Mouse (Mus musculus): ENCODE results near the gene Atp11b. TPM values are rescaled to one million over a fixed set of nuclear protein-coding genes. Genes with fewer than 3 reads are reported as not detected.

Gene Atp11b
- polyA plus RNA-seq, 1 experiment from 2014 or later, result 30.3 TPM

- Histone ChIP-seq H3K9ac (ENCODE audit: low read length) (no peak overlapping the region), H3K36me3 (ENCODE audit: control insufficient read depth, insufficient read depth, low read length) (no peaks in the 10 kb centered on the region), H3K27me3 (ENCODE audit: control insufficient read depth, insufficient read depth, low read length) (no peaks in the 10 kb centered on the region), H3K4me2 (no peak overlapping the region), H3K4me3 (ENCODE audit: low read depth, low read length) (no peak overlapping the region), H3K27ac (ENCODE audit: low read depth, low read length) (no peak overlapping the region), H3K4me1 (ENCODE audit: control insufficient read depth, insufficient read depth, low read length) (peaks cover 5% of the 10 kb centered on the region; the same call in 1 of the 2 replicates), H3K9me3 (ENCODE audit: control insufficient read depth, low read length) (no peaks in the 10 kb centered on the region)
- WGBS, result 69% methylated on average over 2 of the region's 2 CpGs
- DNase-seq (ENCODE audit: low spot score, missing footprints) (no peak), ATAC-seq (ENCODE audit: low FRiP score) (no peak)
Measured at GRCm38 (mm10) chr3:35751724-35752123, 2.2 kb upstream of the Atp11b start.

DNA sequence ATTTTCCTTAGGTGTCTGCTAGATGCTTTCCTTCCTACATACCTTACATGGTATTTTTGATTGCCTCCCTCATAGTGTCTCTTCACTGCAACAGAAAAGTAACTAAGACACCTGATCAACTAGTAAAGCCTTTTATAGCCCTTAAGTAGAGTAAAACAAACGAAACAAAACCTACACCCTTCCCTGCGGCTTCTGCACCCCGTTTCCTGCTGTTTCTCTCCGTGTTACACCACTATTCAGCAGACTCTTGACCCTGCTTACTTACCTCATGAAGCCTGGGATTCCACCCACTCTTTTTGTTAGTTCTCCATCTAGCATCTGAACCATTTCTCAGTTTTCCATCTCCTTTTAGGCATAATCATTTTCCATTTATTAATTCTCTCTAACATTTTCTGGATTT, 8.8 kb downstream of the Atp11b start:
- DNase-seq (ENCODE audit: low spot score, missing footprints), result no peak
- ATAC-seq (ENCODE audit: low FRiP score), result no peak
- no peak overlapping the region for H3K4me2 ChIP-seq
- no peaks in the 10 kb centered on the region for H3K9me3 ChIP-seq (ENCODE audit: control insufficient read depth, low read length)
- H3K27ac ChIP-seq (ENCODE audit: low read depth, low read length), result no peak overlapping the region
- no peak overlapping the region for H3K4me3 ChIP-seq (ENCODE audit: low read depth, low read length)
- no peaks in the 10 kb centered on the region for H3K36me3 ChIP-seq (ENCODE audit: control insufficient read depth, insufficient read depth, low read length)
- WGBS, result 78% methylated on average over 4 of the region's 4 CpGs
- H3K4me1 ChIP-seq (ENCODE audit: control insufficient read depth, insufficient read depth, low read length), result no peaks in the 10 kb centered on the region
- H3K9ac ChIP-seq (ENCODE audit: low read length), result no peak overlapping the region
- no peaks in the 10 kb centered on the region for H3K27me3 ChIP-seq (ENCODE audit: control insufficient read depth, insufficient read depth, low read length)

- WGBS, result 77% methylated on average over 7 of the region's 7 CpGs
- no peak for ATAC-seq (ENCODE audit: low FRiP score)
Measured at GRCm38 (mm10) chr3:35764637-35765617, 11.0 kb downstream of the Atp11b start.

DNA sequence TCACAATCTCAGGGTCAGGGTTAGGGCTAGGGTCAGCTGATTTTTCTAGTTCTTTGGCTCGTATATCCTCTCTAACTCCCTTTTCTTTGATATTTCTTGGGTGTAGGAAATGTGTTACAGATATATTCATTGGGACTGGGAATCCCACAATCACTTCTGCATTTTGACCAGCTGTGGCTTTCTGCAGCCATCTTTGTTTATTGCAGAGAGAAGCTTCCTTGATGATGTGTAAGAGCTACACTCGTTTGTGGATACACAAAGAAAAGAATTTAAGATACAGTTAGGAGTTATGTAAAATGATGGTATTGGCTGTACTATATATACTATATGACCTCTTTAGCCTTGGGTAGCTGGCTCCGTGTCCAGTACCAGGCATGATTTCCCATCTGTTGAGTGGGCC, 25.8 kb downstream of the Atp11b start:
- H3K9ac ChIP-seq (ENCODE audit: low read length), result no peak overlapping the region
- H3K4me2 ChIP-seq, result no peak overlapping the region
- ATAC-seq (ENCODE audit: low FRiP score), result no peak
- H3K27ac ChIP-seq (ENCODE audit: low read depth, low read length), result no peak overlapping the region
- no peak overlapping the region for H3K4me3 ChIP-seq (ENCODE audit: low read depth, low read length)
- no peaks in the 10 kb centered on the region for H3K36me3 ChIP-seq (ENCODE audit: control insufficient read depth, insufficient read depth, low read length)
- no peaks in the 10 kb centered on the region for H3K9me3 ChIP-seq (ENCODE audit: control insufficient read depth, low read length)
- DNase-seq (ENCODE audit: low spot score, missing footprints), result no peak
- no peaks in the 10 kb centered on the region for H3K27me3 ChIP-seq (ENCODE audit: control insufficient read depth, insufficient read depth, low read length)
- H3K4me1 ChIP-seq (ENCODE audit: control insufficient read depth, insufficient read depth, low read length), result no peaks in the 10 kb centered on the region
- 83% methylated on average over 3 of the region's 3 CpGs for WGBS

More at GRCm38 (mm10) chr3:35764637-35765617, 11.0 kb downstream of the Atp11b start:
- Histone ChIP-seq H3K36me3 (ENCODE audit: control insufficient read depth, insufficient read depth, low read length) (no peaks in the 10 kb centered on the region), H3K27ac (ENCODE audit: low read depth, low read length) (no peak overlapping the region), H3K9me3 (ENCODE audit: control insufficient read depth, low read length) (no peaks in the 10 kb centered on the region), H3K4me3 (ENCODE audit: low read depth, low read length) (no peak overlapping the region), H3K4me1 (ENCODE audit: control insufficient read depth, insufficient read depth, low read length) (no peaks in the 10 kb centered on the region), H3K27me3 (ENCODE audit: control insufficient read depth, insufficient read depth, low read length) (no peaks in the 10 kb centered on the region), H3K9ac (ENCODE audit: low read length) (no peak overlapping the region), H3K4me2 (no peak overlapping the region)
- DNase-seq (ENCODE audit: low spot score, missing footprints), result no peak

- Histone ChIP-seq H3K4me1 (ENCODE audit: control insufficient read depth, insufficient read depth, low read length) (no peaks in the 10 kb centered on the region), H3K9me3 (ENCODE audit: control insufficient read depth, low read length) (no peaks in the 10 kb centered on the region), H3K36me3 (ENCODE audit: control insufficient read depth, insufficient read depth, low read length) (peaks cover 3% of the 10 kb centered on the region; the same call in 1 of the 2 replicates), H3K4me3 (ENCODE audit: low read depth, low read length) (no peak overlapping the region), H3K27ac (ENCODE audit: low read depth, low read length) (no peak overlapping the region), H3K27me3 (ENCODE audit: control insufficient read depth, insufficient read depth, low read length) (no peaks in the 10 kb centered on the region), H3K4me2 (no peak overlapping the region), H3K9ac (ENCODE audit: low read length) (no peak overlapping the region)
- WGBS, result 86% methylated on average over 2 of the region's 2 CpGs
- ATAC-seq (ENCODE audit: low FRiP score) (no peak), DNase-seq (ENCODE audit: low spot score, missing footprints) (no peak)
Measured at GRCm38 (mm10) chr3:35802040-35802439, 48.1 kb downstream of the Atp11b start.

DNA sequence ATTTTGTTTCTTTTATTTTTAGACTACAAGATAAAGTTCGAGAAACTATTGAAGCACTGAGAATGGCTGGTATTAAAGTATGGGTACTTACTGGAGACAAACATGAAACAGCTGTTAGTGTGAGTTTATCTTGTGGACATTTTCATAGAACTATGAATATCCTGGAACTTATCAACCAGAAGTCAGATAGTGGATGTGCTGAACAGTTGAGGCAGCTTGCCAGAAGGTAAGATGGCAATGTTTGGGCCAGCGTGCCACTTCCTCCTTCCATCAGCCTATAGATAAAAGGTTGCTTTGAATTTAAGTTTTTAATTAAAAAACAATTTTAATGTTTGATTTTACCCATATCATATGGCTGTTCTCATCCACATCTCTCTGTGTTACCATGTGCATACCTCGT, 66.0 kb downstream of the Atp11b start:
- no peak overlapping the region for H3K9ac ChIP-seq (ENCODE audit: low read length)
- ATAC-seq (ENCODE audit: low FRiP score), result no peak
- H3K4me2 ChIP-seq, result no peak overlapping the region
- H3K9me3 ChIP-seq (ENCODE audit: control insufficient read depth, low read length), result no peaks in the 10 kb centered on the region
- no peak overlapping the region for H3K4me3 ChIP-seq (ENCODE audit: low read depth, low read length)
- no peaks in the 10 kb centered on the region for H3K36me3 ChIP-seq (ENCODE audit: control insufficient read depth, insufficient read depth, low read length)
- H3K4me1 ChIP-seq (ENCODE audit: control insufficient read depth, insufficient read depth, low read length), result no peaks in the 10 kb centered on the region
- H3K27ac ChIP-seq (ENCODE audit: low read depth, low read length), result no peak overlapping the region
- WGBS, result 93% methylated on average over 3 of the region's 3 CpGs
- no peaks in the 10 kb centered on the region for H3K27me3 ChIP-seq (ENCODE audit: control insufficient read depth, insufficient read depth, low read length)
- DNase-seq (ENCODE audit: low spot score, missing footprints), result no peak

DNA sequence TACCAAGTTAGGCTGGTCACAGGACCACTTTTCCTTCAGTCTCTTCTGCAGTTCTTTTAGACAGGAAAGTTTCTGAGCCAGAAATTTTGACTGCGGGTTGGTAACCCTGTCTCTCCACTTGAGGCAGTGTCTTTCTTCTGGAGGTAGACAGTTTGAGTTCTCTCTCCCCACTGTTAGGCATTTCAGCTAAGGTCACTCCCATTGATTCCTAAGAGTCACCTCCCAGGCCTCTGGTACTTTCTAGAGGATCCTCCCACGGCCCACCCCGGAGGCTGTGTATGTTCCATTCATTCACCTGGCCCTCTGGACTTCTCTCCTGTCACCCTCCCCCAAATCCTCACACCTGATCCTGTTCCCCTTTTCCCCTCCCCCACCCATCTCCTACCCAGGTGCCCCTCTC, 68.1 kb downstream of the Atp11b start:
- Histone ChIP-seq H3K4me1 (ENCODE audit: control insufficient read depth, insufficient read depth, low read length) (no peaks in the 10 kb centered on the region), H3K4me2 (no peak overlapping the region), H3K27me3 (ENCODE audit: control insufficient read depth, insufficient read depth, low read length) (no peaks in the 10 kb centered on the region), H3K4me3 (ENCODE audit: low read depth, low read length) (no peak overlapping the region), H3K36me3 (ENCODE audit: control insufficient read depth, insufficient read depth, low read length) (no peaks in the 10 kb centered on the region), H3K27ac (ENCODE audit: low read depth, low read length) (no peak overlapping the region), H3K9ac (ENCODE audit: low read length) (no peak overlapping the region), H3K9me3 (ENCODE audit: control insufficient read depth, low read length) (no peaks in the 10 kb centered on the region)
- WGBS, result 89% methylated on average over 3 of the region's 3 CpGs
- ATAC-seq (ENCODE audit: low FRiP score) (no peak), DNase-seq (ENCODE audit: low spot score, missing footprints) (no peak)

DNA sequence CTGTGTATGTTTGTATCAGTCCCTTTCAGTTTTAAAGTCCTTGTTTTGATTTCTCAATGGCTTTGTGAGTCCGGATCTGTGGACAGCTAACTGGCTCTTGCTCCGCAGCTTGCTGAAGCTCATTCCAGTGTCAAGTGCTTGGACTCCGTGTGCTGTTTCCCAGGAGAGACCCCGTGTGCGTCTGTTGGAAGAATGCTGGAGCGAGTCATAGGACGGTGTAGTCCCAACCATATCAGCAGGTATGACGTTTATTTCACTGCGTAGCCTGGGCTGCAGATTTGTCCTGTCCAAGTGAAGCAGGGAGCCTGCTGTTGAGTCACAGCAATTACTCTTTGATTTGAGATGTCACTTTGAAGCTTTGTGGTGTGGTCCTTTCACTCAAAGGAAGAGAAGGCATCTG, 95.4 kb downstream of the Atp11b start:
- Histone ChIP-seq H3K27me3 (ENCODE audit: control insufficient read depth, insufficient read depth, low read length) (no peaks in the 10 kb centered on the region), H3K9ac (ENCODE audit: low read length) (no peak overlapping the region), H3K9me3 (ENCODE audit: control insufficient read depth, low read length) (no peaks in the 10 kb centered on the region), H3K36me3 (ENCODE audit: control insufficient read depth, insufficient read depth, low read length) (no peaks in the 10 kb centered on the region), H3K4me1 (ENCODE audit: control insufficient read depth, insufficient read depth, low read length) (no peaks in the 10 kb centered on the region), H3K4me3 (ENCODE audit: low read depth, low read length) (no peak overlapping the region), H3K27ac (ENCODE audit: low read depth, low read length) (no peak overlapping the region), H3K4me2 (no peak overlapping the region)
- 93% methylated on average over 9 of the region's 9 CpGs for WGBS
- DNase-seq (ENCODE audit: low spot score, missing footprints), result no peak
- ATAC-seq (ENCODE audit: low FRiP score), result no peak

DNA sequence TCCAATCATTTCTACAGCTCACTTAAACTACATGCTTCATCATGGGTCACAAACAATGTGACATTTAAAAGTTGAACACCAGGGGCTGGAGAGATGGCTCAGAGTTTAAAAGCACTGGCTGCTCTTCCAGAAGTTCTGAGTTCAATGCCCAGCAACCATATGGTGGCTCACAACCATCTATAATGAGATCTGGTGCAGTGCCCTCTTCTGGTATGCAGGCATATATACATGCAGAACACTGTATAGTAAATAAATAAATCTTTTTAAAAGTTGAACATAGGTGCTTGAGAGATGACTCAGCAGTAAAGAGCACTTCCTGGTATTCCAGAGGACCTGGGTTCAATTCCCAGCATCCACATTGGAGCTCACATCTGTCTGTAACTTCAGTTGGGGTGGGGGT, 129.4 kb downstream of the Atp11b start:
- no peak for ATAC-seq (ENCODE audit: low FRiP score)
- no peaks in the 10 kb centered on the region for H3K4me1 ChIP-seq (ENCODE audit: control insufficient read depth, insufficient read depth, low read length)
- H3K27ac ChIP-seq (ENCODE audit: low read depth, low read length), result no peak overlapping the region
- H3K9ac ChIP-seq (ENCODE audit: low read length), result no peak overlapping the region
- no peak for DNase-seq (ENCODE audit: low spot score, missing footprints)
- no peaks in the 10 kb centered on the region for H3K36me3 ChIP-seq (ENCODE audit: control insufficient read depth, insufficient read depth, low read length)
- no peaks in the 10 kb centered on the region for H3K9me3 ChIP-seq (ENCODE audit: control insufficient read depth, low read length)
- no peak overlapping the region for H3K4me3 ChIP-seq (ENCODE audit: low read depth, low read length)
- H3K27me3 ChIP-seq (ENCODE audit: control insufficient read depth, insufficient read depth, low read length), result no peaks in the 10 kb centered on the region
- H3K4me2 ChIP-seq, result no peak overlapping the region

Measured in midbrain, embryonic 11.5 days (tissue).